Mouse (Mus musculus): ENCODE measurements at regions not wholly inside any gene's neighbourhood (a gene's known extent, or its start where the extent isn't known, plus 50 kb on each side); places are given as distances from the start of the nearest gene placed in this dataset.

- Histone ChIP-seq H3K4me2 (no peak overlapping the region), H3K27me3 (replicated peaks) (no peaks in the 10 kb centered on the region), H3K4me1 (0 out of 2 replicates have a peak, but pooled peaks cover 4% of the 10 kb centered on the region), H3K4me3 (replicated peaks) (no peak overlapping the region), H3K9me3 (no peaks in the 10 kb centered on the region), H3K27ac (peak overlapping the region; percentile 80), H3K9ac (no peak overlapping the region), H3K36me3 (no peaks in the 10 kb centered on the region)
- ATAC-seq (ENCODE audit: insufficient read depth, low FRiP score, low read depth): no peak; the same call in 1 of the 2 replicates
- 56% methylated on average over 7 of the region's 7 CpGs for WGBS
These were observed 118.6 kb downstream of the Sptssa start for GRCm38 (mm10) chr12:54537690-54538319.

DNA sequence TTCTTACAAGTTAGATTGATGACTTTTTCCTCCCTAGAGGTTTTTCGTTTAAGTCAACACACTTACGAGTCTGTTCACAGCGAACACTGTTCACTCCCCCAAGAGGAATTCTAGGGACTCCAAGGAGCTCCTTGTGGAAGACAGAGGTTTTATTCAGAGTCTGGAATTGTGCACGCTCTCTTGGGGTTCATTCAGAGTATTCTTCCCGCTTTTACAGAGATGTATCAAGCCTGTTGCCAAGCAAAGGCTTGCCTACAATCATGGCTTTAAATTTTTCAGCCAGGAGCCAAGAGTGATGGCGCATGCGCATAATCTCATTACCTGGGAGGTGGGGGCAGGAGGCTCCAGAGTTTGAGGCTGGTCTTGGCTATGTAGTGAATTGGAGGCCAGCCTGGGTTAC lies 119.4 kb downstream of the Sptssa start:
- WGBS: 44% methylated on average over 7 of the region's 7 CpGs
- Histone ChIP-seq H3K27ac (peak overlapping the region; percentile 80), H3K4me2 (no peak overlapping the region)

DNA sequence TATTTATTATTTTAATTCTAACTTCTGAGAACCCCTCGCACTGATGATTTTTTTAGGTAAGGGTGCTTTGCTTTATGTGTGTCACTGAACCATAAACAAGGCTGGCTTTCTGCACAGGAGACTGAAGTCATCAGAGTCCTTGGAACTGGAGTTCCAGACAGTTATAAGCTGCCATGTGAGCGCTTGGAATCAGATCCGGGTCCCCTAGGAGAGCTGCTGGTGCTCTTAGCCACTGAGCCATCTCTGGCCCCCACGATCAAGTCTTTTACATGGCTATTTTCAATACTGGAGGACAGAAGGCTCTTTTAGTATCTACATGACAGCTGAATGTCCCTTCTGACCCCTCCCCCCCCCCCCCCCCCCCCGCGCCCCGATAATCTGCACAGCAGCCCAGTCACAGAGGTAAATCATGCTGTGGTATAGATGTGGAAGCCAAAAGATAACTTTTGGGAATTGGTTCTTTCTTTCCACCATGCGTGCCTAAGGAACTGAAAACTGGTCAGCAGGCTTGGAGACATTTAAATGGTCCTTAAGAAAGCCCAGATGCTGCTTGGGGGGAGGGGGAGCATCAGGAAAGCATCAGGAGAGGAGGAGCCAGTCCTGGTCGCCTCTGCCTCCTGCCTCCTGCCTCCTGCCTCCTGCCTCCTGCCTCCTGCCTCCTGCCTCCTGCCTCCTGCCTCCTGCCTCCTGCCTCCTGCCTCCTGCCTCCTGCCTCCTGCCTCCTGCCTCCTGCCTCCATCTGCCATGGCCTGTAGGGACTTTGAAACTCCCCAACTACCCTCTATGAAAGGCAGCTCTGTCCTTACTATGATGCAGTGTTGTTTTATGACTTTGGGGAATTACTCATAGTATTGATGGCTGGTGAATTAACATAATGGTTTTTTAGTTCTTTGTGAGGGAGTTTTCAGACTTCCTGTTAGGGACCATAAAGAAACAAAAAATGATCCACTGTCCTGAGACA lies 120.5 kb downstream of the Sptssa start:
- no peak overlapping the region for H3K4me3 ChIP-seq (replicated peaks)
- H3K27me3 ChIP-seq (replicated peaks): no peaks in the 10 kb centered on the region
- no peak overlapping the region for H3K4me2 ChIP-seq
- no peaks in the 10 kb centered on the region for H3K36me3 ChIP-seq
- 61% methylated on average over 7 of the region's 9 CpGs for WGBS
- H3K27ac ChIP-seq: peak overlapping the region; percentile 80; the same call in 1 of the 2 replicates
- H3K4me1 ChIP-seq: 0 out of 2 replicates have a peak, but pooled peaks cover 4% of the 10 kb centered on the region
- no peak for ATAC-seq (ENCODE audit: insufficient read depth, low FRiP score, low read depth)
- H3K9me3 ChIP-seq: no peaks in the 10 kb centered on the region
- H3K9ac ChIP-seq: no peak overlapping the region

More for the DNA sequence above, 119.4 kb downstream of the Sptssa start:
- Histone ChIP-seq H3K9ac (no peak overlapping the region), H3K36me3 (no peaks in the 10 kb centered on the region), H3K4me1 (0 out of 2 replicates have a peak, but pooled peaks cover 4% of the 10 kb centered on the region), H3K9me3 (no peaks in the 10 kb centered on the region), H3K27me3 (replicated peaks) (no peaks in the 10 kb centered on the region), H3K4me3 (replicated peaks) (no peak overlapping the region)
- 0 out of 2 replicates have a peak, but pooled peaks have one; percentile 35 for ATAC-seq (ENCODE audit: insufficient read depth, low FRiP score, low read depth)

- Histone ChIP-seq H3K4me2 (no peak overlapping the region), H3K4me1 (0 out of 2 replicates have a peak, but pooled peaks cover 4% of the 10 kb centered on the region), H3K27ac (0 out of 2 replicates have a peak overlapping the region, but pooled peaks have one; percentile 31), H3K4me3 (replicated peaks) (no peak overlapping the region), H3K27me3 (replicated peaks) (no peaks in the 10 kb centered on the region), H3K9me3 (no peaks in the 10 kb centered on the region), H3K36me3 (no peaks in the 10 kb centered on the region), H3K9ac (no peak overlapping the region)
- no peak for ATAC-seq (ENCODE audit: insufficient read depth, low FRiP score, low read depth)
- WGBS: 67% methylated on average over 7 of the region's 7 CpGs
These were observed 121.5 kb downstream of the Sptssa start for GRCm38 (mm10) chr12:54534910-54535309.

GRCm38 (mm10) chr12:54533134-54533533 lies 123.2 kb downstream of the Sptssa start:
- 54% methylated on average over 5 of the region's 5 CpGs for WGBS
- ATAC-seq (ENCODE audit: insufficient read depth, low FRiP score, low read depth): no peak
- no peak overlapping the region for H3K4me2 ChIP-seq

DNA sequence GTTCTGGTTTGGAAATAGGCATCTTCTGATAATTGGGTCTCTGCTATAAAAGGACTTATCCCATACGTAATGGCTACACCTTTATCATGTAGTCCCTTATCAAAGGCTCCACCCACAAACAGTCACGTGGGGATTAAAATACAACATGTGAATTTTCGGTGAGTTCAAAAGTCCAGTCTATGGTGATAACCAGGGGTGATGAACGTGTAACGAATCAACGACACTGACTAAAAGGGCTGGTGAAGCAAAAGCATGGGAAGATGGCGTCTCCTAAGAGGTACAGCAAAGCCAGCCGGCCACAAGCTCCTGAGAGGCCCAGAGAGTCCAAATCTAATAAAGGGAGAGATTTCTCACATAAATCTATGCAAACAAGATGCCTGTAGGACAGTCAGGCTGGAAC lies 124.3 kb downstream of the Sptssa start:
- 82% methylated on average over 8 of the region's 8 CpGs for WGBS
- no peak overlapping the region for H3K9ac ChIP-seq
- no peak overlapping the region for H3K27ac ChIP-seq
- no peaks in the 10 kb centered on the region for H3K27me3 ChIP-seq (replicated peaks)
- no peaks in the 10 kb centered on the region for H3K36me3 ChIP-seq
- no peak overlapping the region for H3K4me3 ChIP-seq (replicated peaks)
- H3K9me3 ChIP-seq: no peaks in the 10 kb centered on the region
- no peak overlapping the region for H3K4me2 ChIP-seq
- H3K4me1 ChIP-seq: 0 out of 2 replicates have a peak, but pooled peaks cover 2% of the 10 kb centered on the region
- no peak for ATAC-seq (ENCODE audit: insufficient read depth, low FRiP score, low read depth)

More at GRCm38 (mm10) chr12:54533134-54533533, 123.2 kb downstream of the Sptssa start:
- Histone ChIP-seq H3K4me3 (replicated peaks) (no peak overlapping the region), H3K27ac (no peak overlapping the region), H3K9ac (no peak overlapping the region), H3K4me1 (0 out of 2 replicates have a peak, but pooled peaks cover 4% of the 10 kb centered on the region), H3K27me3 (replicated peaks) (no peaks in the 10 kb centered on the region), H3K9me3 (no peaks in the 10 kb centered on the region), H3K36me3 (no peaks in the 10 kb centered on the region)

- no peaks in the 10 kb centered on the region for H3K36me3 ChIP-seq
These were observed 128.3 kb downstream of the Sptssa start for GRCm38 (mm10) chr12:54528046-54528445.

DNA sequence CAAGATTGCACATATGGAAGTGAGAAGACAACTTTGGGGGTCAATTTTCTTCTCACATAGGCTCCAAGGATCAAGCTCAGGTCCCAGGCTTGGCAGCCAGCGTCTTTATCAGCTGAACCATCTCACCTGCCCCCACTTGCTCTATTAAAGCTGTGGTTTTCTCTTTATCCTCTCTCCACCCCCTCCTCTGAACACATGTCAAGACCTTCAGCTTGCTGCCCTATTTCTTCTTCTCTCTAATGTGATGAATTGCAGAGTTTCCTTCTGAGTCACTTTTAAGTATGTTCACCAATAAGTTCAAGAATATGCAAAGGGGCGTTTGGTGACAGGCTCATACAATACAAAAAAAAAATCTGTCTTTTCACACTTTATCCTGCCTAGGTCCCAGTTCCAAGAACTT lies 128.8 kb downstream of the Sptssa start:
- ATAC-seq (ENCODE audit: insufficient read depth, low FRiP score, low read depth): no peak
- 72% methylated on average over 2 of the region's 2 CpGs for WGBS
- H3K36me3 ChIP-seq: no peaks in the 10 kb centered on the region
- H3K4me2 ChIP-seq: no peak overlapping the region
- H3K9ac ChIP-seq: no peak overlapping the region
- H3K27ac ChIP-seq: no peak overlapping the region
- no peaks in the 10 kb centered on the region for H3K4me1 ChIP-seq
- no peaks in the 10 kb centered on the region for H3K27me3 ChIP-seq (replicated peaks)
- H3K9me3 ChIP-seq: no peaks in the 10 kb centered on the region
- H3K4me3 ChIP-seq (replicated peaks): no peak overlapping the region

More at GRCm38 (mm10) chr12:54528046-54528445, 128.3 kb downstream of the Sptssa start:
- Histone ChIP-seq H3K4me3 (replicated peaks) (no peak overlapping the region), H3K9me3 (no peaks in the 10 kb centered on the region), H3K9ac (no peak overlapping the region), H3K4me2 (no peak overlapping the region), H3K4me1 (no peaks in the 10 kb centered on the region), H3K27ac (no peak overlapping the region), H3K27me3 (replicated peaks) (no peaks in the 10 kb centered on the region)
- no peak for ATAC-seq (ENCODE audit: insufficient read depth, low FRiP score, low read depth)

GRCm38 (mm10) chr12:54520406-54520805 lies 136.0 kb downstream of the Sptssa start:
- Histone ChIP-seq H3K9me3 (no peaks in the 10 kb centered on the region), H3K9ac (no peak overlapping the region), H3K27ac (no peak overlapping the region), H3K27me3 (replicated peaks) (no peaks in the 10 kb centered on the region), H3K36me3 (no peaks in the 10 kb centered on the region), H3K4me3 (replicated peaks) (no peak overlapping the region), H3K4me1 (0 out of 2 replicates have a peak, but pooled peaks cover 4% of the 10 kb centered on the region), H3K4me2 (no peak overlapping the region)
- 46% methylated on average over 4 of the region's 4 CpGs for WGBS
- ATAC-seq (ENCODE audit: insufficient read depth, low FRiP score, low read depth): no peak

- Histone ChIP-seq H3K27ac (no peak overlapping the region), H3K36me3 (no peaks in the 10 kb centered on the region), H3K4me1 (0 out of 2 replicates have a peak, but pooled peaks cover 4% of the 10 kb centered on the region), H3K9ac (no peak overlapping the region), H3K27me3 (replicated peaks) (no peaks in the 10 kb centered on the region), H3K4me2 (no peak overlapping the region), H3K4me3 (replicated peaks) (no peak overlapping the region), H3K9me3 (no peaks in the 10 kb centered on the region)
- ATAC-seq (ENCODE audit: insufficient read depth, low FRiP score, low read depth): no peak
- WGBS: 72% methylated on average over 3 of the region's 3 CpGs
These were observed 137.0 kb downstream of the Sptssa start for GRCm38 (mm10) chr12:54519370-54519769.

DNA sequence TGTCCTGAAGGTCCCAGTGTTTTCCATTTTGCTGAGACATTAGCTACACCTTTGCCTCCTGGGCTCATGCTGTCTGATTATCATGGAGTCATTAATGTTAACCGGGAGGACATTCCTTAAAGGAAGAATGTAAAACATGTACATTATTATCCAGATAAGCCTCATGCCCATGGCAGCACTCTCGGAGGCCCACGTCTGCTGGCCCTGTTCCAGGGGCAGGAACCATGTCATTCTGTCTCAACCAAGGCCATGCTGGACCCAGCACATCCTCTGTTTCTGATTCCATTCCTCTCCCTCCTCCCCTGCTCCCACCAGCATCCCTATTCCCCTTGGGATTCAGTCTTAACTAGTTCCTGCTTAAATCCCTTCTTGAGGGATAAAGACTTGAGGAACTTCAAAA lies 139.1 kb downstream of the Sptssa start:
- Histone ChIP-seq H3K9ac (no peak overlapping the region), H3K4me1 (0 out of 2 replicates have a peak, but pooled peaks cover 4% of the 10 kb centered on the region), H3K4me2 (no peak overlapping the region), H3K9me3 (no peaks in the 10 kb centered on the region), H3K4me3 (replicated peaks) (no peak overlapping the region), H3K36me3 (no peaks in the 10 kb centered on the region), H3K27me3 (replicated peaks) (no peaks in the 10 kb centered on the region), H3K27ac (peak overlapping the region; percentile 78; the same call in 1 of the 2 replicates)
- 42% methylated on average over 3 of the region's 3 CpGs for WGBS
- ATAC-seq (ENCODE audit: insufficient read depth, low FRiP score, low read depth): no peak

- ATAC-seq (ENCODE audit: insufficient read depth, low FRiP score, low read depth): no peak
These were observed 139.9 kb downstream of the Sptssa start for GRCm38 (mm10) chr12:54516463-54516862.

More at GRCm38 (mm10) chr12:54516463-54516862, 139.9 kb downstream of the Sptssa start:
- WGBS: 33% methylated on average over 3 of the region's 3 CpGs
- H3K4me2 ChIP-seq: no peak overlapping the region
- 0 out of 2 replicates have a peak, but pooled peaks cover 4% of the 10 kb centered on the region for H3K4me1 ChIP-seq
- no peaks in the 10 kb centered on the region for H3K36me3 ChIP-seq
- no peak overlapping the region for H3K4me3 ChIP-seq (replicated peaks)
- no peaks in the 10 kb centered on the region for H3K9me3 ChIP-seq
- H3K9ac ChIP-seq: no peak overlapping the region
- no peaks in the 10 kb centered on the region for H3K27me3 ChIP-seq (replicated peaks)
- peak overlapping the region; percentile 78 for H3K27ac ChIP-seq

Measured in stomach, embryonic 15.5 days (tissue).